Mouse (Mus musculus): ENCODE data around the gene Utp14a.
"Not testable (repeated sequence)": the region's sequence is repeated elsewhere in the genome, so short reads cannot be mapped to it uniquely, and the experiment has no call there.

The Utp14a gene

GRCm38 (mm10) chrX:48256468-48257007 lies at the start of gene Utp14a:
Gene Utp14a (plus strand): TSS chrX:48256862.
- DNase-seq (ENCODE audit: low spot score in 2 of 2), result peak; percentile 93 to 94

GRCm38 (mm10) chrX:48207761-48208487 lies 48.7 kb upstream of the Utp14a start:
- DNase-seq (ENCODE audit: low spot score in 2 of 2), result no peak

DNA sequence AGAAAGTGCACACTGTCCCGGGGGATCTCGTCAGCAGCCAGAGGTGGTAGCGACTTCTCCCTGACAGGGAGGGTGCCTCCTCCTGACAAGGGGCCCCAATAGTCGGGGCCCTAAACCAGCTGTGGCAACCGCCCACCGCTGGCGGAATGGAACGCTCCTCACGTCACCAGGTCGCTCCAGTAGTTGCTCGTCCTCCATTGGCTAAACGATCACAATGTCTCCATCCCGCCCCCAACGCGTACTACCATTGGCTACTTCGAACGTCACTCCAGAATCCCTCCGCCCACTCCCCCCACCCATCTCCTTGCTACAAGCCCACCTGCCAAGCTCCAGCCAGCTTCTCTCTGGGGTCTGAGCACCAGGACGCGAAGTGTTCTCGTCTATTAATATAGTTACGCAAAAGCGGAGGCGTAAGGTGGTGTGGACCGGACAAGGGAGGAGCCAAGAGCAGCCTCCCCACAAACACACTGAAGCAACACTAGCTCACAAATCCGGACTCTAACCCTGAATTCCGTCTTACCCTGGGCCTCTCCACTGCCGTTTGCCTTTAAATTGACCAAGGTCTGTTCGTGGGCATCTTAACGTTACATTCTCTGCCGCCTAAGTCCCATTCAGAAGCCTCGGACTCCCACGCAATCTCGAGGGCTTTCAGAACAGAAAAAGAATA lies 48.0 kb upstream of the Utp14a start, which contains the start of gene Zdhhc9:
Gene Zdhhc9 (minus strand): TSS at position 360 of the 667 bp plus-strand sequence.
- DNase-seq (ENCODE audit: low spot score in 2 of 2), result peak; percentile 81 to 85

DNA sequence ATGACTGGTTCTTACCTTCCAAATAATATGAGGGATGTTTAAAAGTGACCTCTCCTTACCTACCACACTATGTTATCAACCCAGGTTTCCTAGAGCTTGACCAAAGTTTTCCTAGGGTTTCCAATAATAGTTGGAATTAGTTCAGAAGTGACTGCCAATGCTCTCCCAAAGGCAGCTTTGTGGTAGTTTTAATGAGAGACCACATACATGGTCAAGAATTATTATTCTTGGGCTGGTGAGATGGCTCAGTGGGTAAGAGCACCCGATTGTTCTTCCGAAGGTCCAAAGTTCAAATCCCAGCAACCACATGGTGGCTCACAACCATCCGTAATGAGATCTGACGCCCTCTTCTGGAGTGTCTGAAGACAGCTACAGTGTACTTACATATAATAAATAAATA lies 46.9 kb upstream of the Utp14a start:
- not testable (repeated sequence) for DNase-seq (ENCODE audit: low spot score in 2 of 2)

GRCm38 (mm10) chrX:48219468-48219867 lies 37.2 kb upstream of the Utp14a start:
- no peak for DNase-seq (ENCODE audit: low spot score in 2 of 2)

DNA sequence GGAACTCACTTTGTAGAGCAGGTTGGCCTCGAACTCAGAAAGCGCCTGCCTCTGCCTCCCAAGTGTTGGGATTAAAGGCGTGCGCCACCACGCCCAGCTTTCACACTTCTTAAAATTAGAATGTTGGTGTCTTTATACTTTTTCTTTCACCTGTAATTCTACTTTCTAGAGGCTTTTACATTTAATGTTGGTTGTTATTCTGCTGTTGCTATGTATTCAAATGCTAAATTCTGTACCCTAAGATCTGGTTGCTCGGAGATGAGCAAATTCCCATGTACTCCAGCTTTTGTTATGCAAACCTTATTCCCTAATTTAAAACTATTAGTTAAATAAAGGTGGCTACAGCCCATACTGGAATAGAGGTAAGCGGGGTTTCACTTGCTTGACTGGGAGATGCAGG lies 34.0 kb upstream of the Utp14a start:
- no peak for DNase-seq (ENCODE audit: low spot score in 2 of 2)

DNA sequence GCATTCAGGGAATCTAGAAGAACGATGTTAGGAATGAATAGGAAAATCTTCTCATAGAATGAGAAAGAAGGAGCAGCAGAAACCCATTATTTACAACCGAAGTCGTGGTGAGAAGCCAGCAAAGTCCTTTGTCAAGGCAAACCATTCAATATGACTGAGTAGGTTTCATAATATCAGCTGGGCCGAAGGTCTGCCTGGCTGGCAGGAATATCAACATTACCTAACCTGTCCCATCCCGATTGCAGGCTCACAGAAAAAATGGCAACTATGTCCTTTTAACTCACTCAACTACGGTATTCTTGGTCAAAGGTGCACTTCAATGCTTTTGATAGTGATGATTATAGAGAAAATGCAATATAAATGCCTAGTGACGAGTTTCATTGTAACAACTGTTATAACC lies 30.4 kb upstream of the Utp14a start:
- no peak for DNase-seq (ENCODE audit: low spot score in 2 of 2)

DNA sequence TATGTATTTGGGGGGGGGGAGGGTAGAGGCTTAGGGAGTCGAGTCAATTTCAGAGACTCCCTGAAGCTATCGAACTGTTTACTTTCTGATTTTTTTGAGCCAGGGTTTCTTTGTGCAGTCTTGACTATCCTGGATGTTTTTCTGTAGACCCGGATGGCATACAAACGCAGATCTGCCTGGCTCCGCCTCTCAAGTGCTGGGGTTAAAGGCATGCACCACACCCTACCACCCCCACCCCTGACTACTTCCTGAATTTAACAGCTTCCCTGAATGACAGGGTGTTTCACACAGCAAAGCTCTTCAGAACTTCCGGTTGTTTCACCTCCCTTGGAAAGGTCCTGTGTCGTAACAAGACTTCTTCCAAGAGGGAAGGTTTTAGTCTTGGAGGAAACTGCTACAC lies 22.2 kb upstream of the Utp14a start:
- DNase-seq (ENCODE audit: low spot score in 2 of 2), result peak; percentile 24 to 42

DNA sequence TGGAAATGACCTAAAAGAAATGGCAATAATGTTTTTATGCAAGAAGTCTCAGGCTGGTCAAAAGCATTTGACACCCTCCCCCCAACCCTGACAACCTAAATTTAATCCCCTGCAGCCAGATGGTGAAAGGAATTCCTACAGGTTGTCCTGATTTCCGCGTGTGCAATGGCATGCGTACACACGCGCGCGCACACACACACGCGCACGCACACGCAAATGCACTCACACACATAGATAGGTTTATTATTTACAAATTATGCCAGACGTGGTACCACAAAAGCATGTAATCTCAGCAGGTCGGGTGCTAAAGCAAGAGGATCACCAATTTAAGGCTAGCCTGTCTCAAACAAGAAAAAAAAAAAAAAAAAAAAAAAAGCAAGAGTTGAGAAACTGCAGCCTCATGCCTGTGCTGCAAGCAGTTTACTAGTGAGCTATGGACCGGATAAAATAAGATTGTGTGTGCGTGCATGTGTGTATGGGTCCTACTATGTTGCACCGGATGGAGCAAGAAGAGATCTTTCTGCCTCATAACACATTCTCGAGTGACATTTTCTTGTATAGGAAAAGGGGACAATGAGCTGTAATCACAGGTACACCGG lies 733 bp upstream of the Utp14a start:
- no peak for DNase-seq (ENCODE audit: low spot score in 2 of 2)

GRCm38 (mm10) chrX:48257011-48257410 lies 349 bp downstream of the Utp14a start:
- peak in 1 of 2 experiments; percentile 1 for DNase-seq (ENCODE audit: low spot score in 2 of 2)

GRCm38 (mm10) chrX:48271671-48272070 lies 15.0 kb downstream of the Utp14a start:
- DNase-seq (ENCODE audit: low spot score in 2 of 2), result no peak

- DNase-seq (ENCODE audit: low spot score in 2 of 2), result no peak
Measured at GRCm38 (mm10) chrX:48274634-48275033, 18.0 kb downstream of the Utp14a start.

DNA sequence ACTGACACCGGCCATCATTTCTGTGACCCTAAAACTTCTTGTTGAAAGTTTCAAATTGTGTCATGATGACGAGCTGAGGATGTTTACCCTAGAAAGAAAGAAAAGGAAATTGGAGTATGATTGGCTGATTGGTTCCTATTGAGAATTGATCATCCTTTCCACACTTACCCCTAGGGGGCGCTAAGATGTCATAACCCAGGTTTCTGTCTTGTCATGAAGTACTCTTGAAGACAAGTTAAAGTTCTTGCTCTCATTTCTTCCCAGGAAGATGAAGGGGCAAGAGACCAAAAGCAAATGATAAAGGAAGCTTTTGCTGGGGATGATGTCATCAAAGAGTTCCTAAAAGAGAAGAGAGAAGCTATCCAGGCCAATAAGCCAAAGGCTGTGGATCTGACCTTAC lies 21.4 kb downstream of the Utp14a start:
- DNase-seq (ENCODE audit: low spot score in 2 of 2), result peak; percentile 48 to 49

DNA sequence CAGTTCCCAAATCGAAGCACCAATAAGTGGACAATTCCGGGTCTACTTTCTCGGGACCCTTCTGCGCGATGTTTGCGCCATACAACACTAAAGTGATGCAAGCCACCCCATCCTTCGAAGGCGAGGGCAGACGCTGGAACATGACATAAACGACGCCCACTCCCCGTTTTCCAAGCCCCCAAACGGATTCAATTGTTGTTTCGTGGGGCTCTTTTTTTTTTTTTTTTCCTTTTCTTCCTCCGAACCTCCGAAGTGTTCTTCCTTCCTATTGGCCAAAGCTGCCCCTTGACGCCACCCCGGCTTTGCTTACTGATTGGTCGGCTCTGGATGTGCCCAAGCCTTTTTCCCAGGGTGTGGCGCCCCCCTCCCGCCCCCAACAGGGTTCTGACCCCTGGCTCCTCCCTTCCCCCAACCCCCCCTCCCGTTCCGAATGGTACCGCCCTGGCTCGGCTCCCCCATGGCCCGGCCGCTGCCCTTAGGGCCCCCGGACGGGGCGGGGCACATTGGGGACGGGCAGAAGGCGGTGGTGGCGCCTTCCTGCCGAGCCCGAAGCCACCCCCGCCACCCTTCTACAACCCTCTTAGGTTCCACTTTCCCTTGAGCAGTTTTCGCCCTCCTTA lies 27.8 kb downstream of the Utp14a start:
- peak; percentile 66 to 73 for DNase-seq (ENCODE audit: low spot score in 2 of 2)

DNA sequence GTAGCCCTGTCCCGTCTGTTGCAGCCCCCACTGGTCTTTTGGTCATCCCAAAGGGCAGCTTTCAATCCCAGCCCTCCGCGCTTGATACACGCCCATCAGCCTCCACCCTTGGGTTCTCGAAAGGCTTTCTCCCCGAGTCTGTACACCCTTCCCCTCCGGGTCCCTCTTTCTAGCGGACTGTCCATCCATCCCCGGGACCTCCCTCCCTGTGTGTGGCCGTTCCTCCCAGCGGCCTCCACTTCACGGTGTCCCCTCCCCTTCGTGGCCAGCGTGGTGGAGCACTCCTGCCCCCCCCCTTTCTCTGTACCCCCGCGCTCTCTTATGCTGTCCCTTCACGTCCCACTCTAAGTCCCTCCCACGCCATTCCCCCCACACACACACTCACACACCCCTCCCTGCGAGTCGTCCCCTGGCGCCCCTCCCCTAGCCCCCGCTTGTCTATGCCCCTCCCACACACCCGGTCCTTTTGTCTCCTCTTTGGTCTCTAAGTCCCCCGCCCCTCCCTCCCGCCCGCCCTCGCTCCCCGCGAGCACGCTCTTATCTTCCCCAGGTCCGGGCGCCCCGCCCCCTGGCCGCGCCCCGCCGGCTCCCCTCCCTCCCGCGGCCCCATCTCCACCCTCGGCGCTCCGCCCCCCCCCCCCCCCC lies 28.5 kb downstream of the Utp14a start:
- DNase-seq (ENCODE audit: low spot score in 2 of 2), result peak; percentile 48 to 56

- DNase-seq (ENCODE audit: low spot score in 2 of 2), result peak; percentile 8 to 14
Measured at GRCm38 (mm10) chrX:48285651-48286021, 29.0 kb downstream of the Utp14a start.

- DNase-seq (ENCODE audit: low spot score in 2 of 2), result no peak
Measured at GRCm38 (mm10) chrX:48286488-48286887, 29.8 kb downstream of the Utp14a start.

GRCm38 (mm10) chrX:48288008-48288407 lies 31.3 kb downstream of the Utp14a start:
- no peak for DNase-seq (ENCODE audit: low spot score in 2 of 2)

GRCm38 (mm10) chrX:48291413-48291812 lies 34.8 kb downstream of the Utp14a start:
- DNase-seq (ENCODE audit: low spot score in 2 of 2), result no peak

- no peak for DNase-seq (ENCODE audit: low spot score in 2 of 2)
Measured at GRCm38 (mm10) chrX:48305356-48305755, 48.7 kb downstream of the Utp14a start.

DNA sequence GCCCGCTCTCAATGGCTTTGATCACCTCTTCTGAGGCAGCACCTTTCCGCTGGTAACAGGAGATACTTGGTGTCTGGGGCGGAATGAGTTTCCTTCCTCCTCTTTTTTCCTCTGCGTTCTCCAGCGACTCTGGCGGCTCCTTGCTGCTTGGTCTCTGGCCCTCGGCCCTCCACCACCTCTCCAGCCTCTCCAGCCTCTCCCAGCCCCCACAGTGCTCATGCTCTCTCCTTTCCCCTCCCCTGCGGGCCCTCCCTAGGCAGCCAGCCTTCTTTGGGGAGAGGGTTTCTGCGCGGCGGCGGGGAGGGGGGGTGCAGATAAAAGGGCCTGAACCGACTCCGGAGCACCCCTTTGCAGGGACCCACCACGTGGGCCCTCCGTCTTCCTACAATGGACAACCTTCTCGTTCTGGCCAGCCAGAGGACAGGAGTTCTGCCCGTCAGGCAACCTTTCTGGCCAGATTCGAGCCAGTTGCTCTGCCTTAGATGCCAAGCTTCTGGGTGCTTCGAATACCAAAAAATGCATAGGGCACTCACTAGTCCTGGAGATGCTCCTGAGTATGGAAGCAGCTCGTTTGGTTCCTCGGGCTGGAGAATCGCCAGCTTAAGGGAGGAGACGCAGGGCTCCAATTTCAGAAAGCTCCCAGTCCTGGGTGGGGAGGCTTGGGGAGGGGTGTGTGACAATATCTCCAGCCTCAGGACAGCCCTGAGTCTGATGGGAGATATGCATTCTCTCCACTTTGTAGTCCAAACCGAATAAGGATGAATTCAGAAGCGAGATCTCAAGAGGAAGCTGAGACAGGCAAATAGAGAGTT lies 54.2 kb downstream of the Utp14a start:
- DNase-seq (ENCODE audit: low spot score in 2 of 2), result no peak

Measured in natural killer cell, adult 2 months (primary cell).